Mouse (Mus musculus): ENCODE results near the gene Erbb4. TPM values are rescaled to one million over a fixed set of nuclear protein-coding genes. Genes with fewer than 3 reads are reported as not detected.

Gene Erbb4
- polyA plus RNA-seq, 1 experiment from 2014 or later: 6.7 TPM

- H3K27ac ChIP-seq (ENCODE audit: low read depth, low read length): no peak overlapping the region
- H3K36me3 ChIP-seq (ENCODE audit: control insufficient read depth, insufficient read depth, low read length): no peaks in the 10 kb centered on the region
- no peaks in the 10 kb centered on the region for H3K9me3 ChIP-seq (ENCODE audit: control insufficient read depth, low read length)
- ATAC-seq (ENCODE audit: low FRiP score, low TSS enrichment): no peak
- no peak overlapping the region for H3K4me2 ChIP-seq (replicated peaks; ENCODE audit: low read depth, low read length)
- WGBS: 76% methylated on average over 2 of the region's 2 CpGs
- H3K27me3 ChIP-seq (ENCODE audit: control insufficient read depth, insufficient read depth, low read length): no peaks in the 10 kb centered on the region
- H3K9ac ChIP-seq (ENCODE audit: low read depth, low read length): no peak overlapping the region
- H3K4me3 ChIP-seq (ENCODE audit: low read length): no peak overlapping the region
- no peaks in the 10 kb centered on the region for H3K4me1 ChIP-seq (ENCODE audit: control insufficient read depth, insufficient read depth, low read length)
Measured at GRCm38 (mm10) chr1:68134450-68134849, 973.4 kb downstream of the Erbb4 start.

DNA sequence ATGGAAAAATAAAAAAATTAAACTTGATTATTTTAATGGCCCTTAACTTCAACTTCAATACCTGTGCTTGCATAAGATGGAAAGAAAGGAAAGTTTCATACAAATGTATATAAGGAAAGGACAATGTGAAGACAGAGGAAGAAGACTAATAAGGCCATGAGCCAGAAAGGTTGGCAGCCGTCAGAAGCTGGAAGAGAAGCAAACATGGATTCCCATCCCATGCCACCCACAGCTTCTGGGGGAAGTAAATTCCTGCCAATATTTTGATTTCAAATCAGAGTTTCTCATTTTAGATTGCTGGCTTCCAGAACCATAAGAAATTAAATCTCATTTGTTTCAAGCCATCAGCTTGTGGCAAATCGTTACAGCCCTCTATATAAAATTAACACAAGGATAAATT is 984.3 kb downstream of the Erbb4 start:
- WGBS: 84% methylated on average over 2 of the region's 2 CpGs
- H3K9ac ChIP-seq (ENCODE audit: low read depth, low read length): no peak overlapping the region

DNA sequence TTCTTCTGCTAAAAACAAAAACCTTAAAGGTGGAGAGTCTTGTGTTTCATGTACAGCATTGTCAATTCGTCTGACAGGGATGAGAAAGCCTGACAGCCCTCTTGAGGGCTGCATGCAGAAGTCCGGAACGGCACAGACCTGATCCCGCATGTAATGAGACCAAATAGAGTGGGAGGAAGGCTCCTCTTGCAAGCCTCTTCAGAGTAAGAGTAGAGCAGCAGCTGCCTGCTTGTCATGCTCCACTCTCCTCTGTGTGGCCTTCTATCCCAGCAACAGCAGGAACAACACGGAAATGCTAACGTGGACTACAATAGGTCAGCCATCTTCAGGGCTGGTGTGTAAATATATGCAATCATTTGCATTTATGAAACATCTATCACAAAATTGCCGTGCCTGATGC is 987.5 kb downstream of the Erbb4 start:
- H3K4me2 ChIP-seq (replicated peaks; ENCODE audit: low read depth, low read length): no peak overlapping the region
- no peak overlapping the region for H3K4me3 ChIP-seq (ENCODE audit: low read length)
- no peaks in the 10 kb centered on the region for H3K4me1 ChIP-seq (ENCODE audit: control insufficient read depth, insufficient read depth, low read length)
- no peaks in the 10 kb centered on the region for H3K27me3 ChIP-seq (ENCODE audit: control insufficient read depth, insufficient read depth, low read length)
- H3K9me3 ChIP-seq (ENCODE audit: control insufficient read depth, low read length): no peaks in the 10 kb centered on the region
- 62% methylated on average over 7 of the region's 7 CpGs for WGBS
- H3K27ac ChIP-seq (ENCODE audit: low read depth, low read length): no peak overlapping the region
- peak; percentile 52; the same call in 1 of the 2 replicates for ATAC-seq (ENCODE audit: low FRiP score, low TSS enrichment)
- H3K36me3 ChIP-seq (ENCODE audit: control insufficient read depth, insufficient read depth, low read length): no peaks in the 10 kb centered on the region
- no peak overlapping the region for H3K9ac ChIP-seq (ENCODE audit: low read depth, low read length)

More for the DNA sequence above, 984.3 kb downstream of the Erbb4 start:
- no peaks in the 10 kb centered on the region for H3K36me3 ChIP-seq (ENCODE audit: control insufficient read depth, insufficient read depth, low read length)
- H3K27ac ChIP-seq (ENCODE audit: low read depth, low read length): no peak overlapping the region
- no peaks in the 10 kb centered on the region for H3K4me1 ChIP-seq (ENCODE audit: control insufficient read depth, insufficient read depth, low read length)
- H3K4me2 ChIP-seq (replicated peaks; ENCODE audit: low read depth, low read length): no peak overlapping the region
- no peak overlapping the region for H3K4me3 ChIP-seq (ENCODE audit: low read length)
- no peaks in the 10 kb centered on the region for H3K27me3 ChIP-seq (ENCODE audit: control insufficient read depth, insufficient read depth, low read length)
- no peaks in the 10 kb centered on the region for H3K9me3 ChIP-seq (ENCODE audit: control insufficient read depth, low read length)
- ATAC-seq (ENCODE audit: low FRiP score, low TSS enrichment): no peak

GRCm38 (mm10) chr1:68115721-68116120 is 992.1 kb downstream of the Erbb4 start:
- Histone ChIP-seq H3K36me3 (ENCODE audit: control insufficient read depth, insufficient read depth, low read length) (no peaks in the 10 kb centered on the region), H3K4me3 (ENCODE audit: low read length) (no peak overlapping the region), H3K9ac (ENCODE audit: low read depth, low read length) (no peak overlapping the region), H3K27me3 (ENCODE audit: control insufficient read depth, insufficient read depth, low read length) (no peaks in the 10 kb centered on the region), H3K9me3 (ENCODE audit: control insufficient read depth, low read length) (no peaks in the 10 kb centered on the region), H3K4me2 (replicated peaks; ENCODE audit: low read depth, low read length) (no peak overlapping the region), H3K4me1 (ENCODE audit: control insufficient read depth, insufficient read depth, low read length) (no peaks in the 10 kb centered on the region), H3K27ac (ENCODE audit: low read depth, low read length) (no peak overlapping the region)
- no peak for ATAC-seq (ENCODE audit: low FRiP score, low TSS enrichment)
- WGBS: 75% methylated on average over 5 of the region's 5 CpGs

DNA sequence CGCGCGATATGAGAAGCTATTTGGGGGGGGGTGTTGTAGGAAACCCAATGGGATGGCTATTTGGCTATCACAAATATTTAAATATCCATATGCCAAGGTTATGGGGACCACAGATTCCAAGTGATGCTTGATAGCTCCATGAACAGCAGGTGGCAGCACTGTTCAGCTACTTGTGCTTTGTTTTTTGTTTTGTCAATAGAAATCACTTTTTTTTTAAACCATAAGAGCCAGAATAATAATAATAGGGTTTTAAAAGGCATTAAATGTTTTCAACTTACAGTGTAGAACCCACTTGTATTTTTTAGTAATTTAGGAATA is 1001.4 kb downstream of the Erbb4 start:
- H3K4me2 ChIP-seq (replicated peaks; ENCODE audit: low read depth, low read length): no peak overlapping the region
- 83% methylated on average over 3 of the region's 3 CpGs for WGBS
- ATAC-seq (ENCODE audit: low FRiP score, low TSS enrichment): no peak

DNA sequence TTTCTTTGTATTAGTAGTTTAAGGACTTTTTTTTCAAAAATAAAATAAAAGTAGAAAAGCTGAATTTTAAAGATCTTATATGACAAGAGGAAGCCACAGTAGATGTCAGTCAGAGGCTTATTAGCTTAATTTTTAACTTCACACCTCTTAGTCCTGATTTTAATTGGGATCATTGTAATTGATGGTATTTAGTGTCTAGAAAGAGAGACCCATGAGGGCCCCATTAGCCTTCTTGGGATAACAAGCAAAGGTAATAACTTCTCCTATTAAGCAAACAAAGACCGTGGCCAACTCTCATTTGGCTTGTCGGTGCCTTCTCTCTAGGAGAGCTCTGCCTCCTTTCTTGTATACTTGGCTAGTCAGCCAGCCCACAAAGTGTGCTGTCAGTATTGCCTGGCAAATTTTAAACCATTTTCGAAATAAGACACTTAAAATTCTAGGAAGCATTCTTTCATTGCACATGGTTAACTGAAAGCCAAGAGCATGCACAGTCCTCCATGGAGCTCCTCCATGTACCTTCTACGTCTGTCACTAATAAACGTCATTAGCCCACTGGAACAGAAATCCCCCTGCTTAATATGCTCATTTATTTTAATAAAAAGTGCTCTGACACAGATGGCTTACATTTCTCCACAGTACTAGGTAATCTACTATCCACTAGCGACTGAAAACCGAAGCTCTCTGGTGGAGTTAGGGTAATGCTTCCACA is 1001.9 kb downstream of the Erbb4 start:
- H3K9ac ChIP-seq (ENCODE audit: low read depth, low read length): no peak overlapping the region
- no peak for ATAC-seq (ENCODE audit: low FRiP score, low TSS enrichment)
- H3K36me3 ChIP-seq (ENCODE audit: control insufficient read depth, insufficient read depth, low read length): no peaks in the 10 kb centered on the region
- 70% methylated on average over 7 of the region's 7 CpGs for WGBS
- no peak overlapping the region for H3K4me3 ChIP-seq (ENCODE audit: low read length)
- H3K27ac ChIP-seq (ENCODE audit: low read depth, low read length): no peak overlapping the region
- no peaks in the 10 kb centered on the region for H3K27me3 ChIP-seq (ENCODE audit: control insufficient read depth, insufficient read depth, low read length)
- H3K4me1 ChIP-seq (ENCODE audit: control insufficient read depth, insufficient read depth, low read length): no peaks in the 10 kb centered on the region
- no peaks in the 10 kb centered on the region for H3K9me3 ChIP-seq (ENCODE audit: control insufficient read depth, low read length)
- no peak overlapping the region for H3K4me2 ChIP-seq (replicated peaks; ENCODE audit: low read depth, low read length)

More for the DNA sequence above, 1001.4 kb downstream of the Erbb4 start:
- Histone ChIP-seq H3K9ac (ENCODE audit: low read depth, low read length) (no peak overlapping the region), H3K4me3 (ENCODE audit: low read length) (no peak overlapping the region), H3K36me3 (ENCODE audit: control insufficient read depth, insufficient read depth, low read length) (no peaks in the 10 kb centered on the region), H3K9me3 (ENCODE audit: control insufficient read depth, low read length) (no peaks in the 10 kb centered on the region), H3K27ac (ENCODE audit: low read depth, low read length) (no peak overlapping the region), H3K27me3 (ENCODE audit: control insufficient read depth, insufficient read depth, low read length) (no peaks in the 10 kb centered on the region), H3K4me1 (ENCODE audit: control insufficient read depth, insufficient read depth, low read length) (no peaks in the 10 kb centered on the region)

DNA sequence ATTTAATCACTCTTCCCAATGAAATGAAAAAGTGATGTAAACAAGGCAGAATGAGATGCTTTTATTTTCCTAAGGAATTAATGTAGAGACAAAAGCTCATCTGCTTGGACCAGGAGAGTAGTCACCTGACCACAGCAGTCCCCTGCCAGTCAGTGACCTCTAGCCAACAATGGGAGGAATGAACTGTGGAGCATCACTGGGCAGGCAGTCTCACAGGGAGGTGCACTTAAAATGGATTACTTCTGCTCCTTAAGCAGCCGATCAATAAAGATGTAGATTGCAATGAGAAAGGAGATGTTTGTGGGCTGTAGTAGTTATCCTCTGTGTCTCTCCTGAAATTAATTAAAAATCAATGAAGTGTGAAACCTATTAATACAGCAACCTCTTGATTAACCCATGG is 1018.2 kb downstream of the Erbb4 start:
- H3K9me3 ChIP-seq (ENCODE audit: control insufficient read depth, low read length): no peaks in the 10 kb centered on the region
- no peak overlapping the region for H3K4me2 ChIP-seq (replicated peaks; ENCODE audit: low read depth, low read length)
- H3K4me1 ChIP-seq (ENCODE audit: control insufficient read depth, insufficient read depth, low read length): no peaks in the 10 kb centered on the region
- no peak for ATAC-seq (ENCODE audit: low FRiP score, low TSS enrichment)
- no peaks in the 10 kb centered on the region for H3K27me3 ChIP-seq (ENCODE audit: control insufficient read depth, insufficient read depth, low read length)
- H3K36me3 ChIP-seq (ENCODE audit: control insufficient read depth, insufficient read depth, low read length): no peaks in the 10 kb centered on the region
- no peak overlapping the region for H3K27ac ChIP-seq (ENCODE audit: low read depth, low read length)
- no peak overlapping the region for H3K4me3 ChIP-seq (ENCODE audit: low read length)
- no peak overlapping the region for H3K9ac ChIP-seq (ENCODE audit: low read depth, low read length)
- 65% methylated on average over 1 of the region's 1 CpGs for WGBS

- Histone ChIP-seq H3K9ac (ENCODE audit: low read depth, low read length) (no peak overlapping the region), H3K4me3 (ENCODE audit: low read length) (no peak overlapping the region), H3K27ac (ENCODE audit: low read depth, low read length) (no peak overlapping the region), H3K4me2 (replicated peaks; ENCODE audit: low read depth, low read length) (no peak overlapping the region), H3K27me3 (ENCODE audit: control insufficient read depth, insufficient read depth, low read length) (no peaks in the 10 kb centered on the region), H3K36me3 (ENCODE audit: control insufficient read depth, insufficient read depth, low read length) (no peaks in the 10 kb centered on the region), H3K4me1 (ENCODE audit: control insufficient read depth, insufficient read depth, low read length) (no peaks in the 10 kb centered on the region), H3K9me3 (ENCODE audit: control insufficient read depth, low read length) (no peaks in the 10 kb centered on the region)
- WGBS: 78% methylated on average over 4 of the region's 4 CpGs
- ATAC-seq (ENCODE audit: low FRiP score, low TSS enrichment): no peak
Measured at GRCm38 (mm10) chr1:68056494-68056893, 1051.4 kb downstream of the Erbb4 start.

DNA sequence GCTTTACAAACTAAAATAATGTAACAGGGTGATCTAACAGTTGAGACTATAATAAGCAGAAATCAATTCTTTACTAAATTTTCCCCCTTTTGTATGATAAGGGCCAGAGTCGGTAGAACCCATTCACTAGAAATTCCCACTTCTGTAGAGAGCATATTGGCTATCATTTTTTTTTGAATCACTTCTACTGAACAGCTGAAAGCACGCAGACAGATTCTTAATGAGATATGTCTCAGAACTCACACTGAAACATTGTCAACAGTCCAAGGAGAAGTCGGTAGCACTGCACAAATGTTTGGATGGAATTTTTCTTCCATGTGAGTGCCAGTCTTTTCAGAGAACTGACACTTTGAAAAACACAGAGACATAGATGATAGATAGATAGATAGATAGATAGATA is 1053.1 kb downstream of the Erbb4 start:
- Histone ChIP-seq H3K4me1 (ENCODE audit: control insufficient read depth, insufficient read depth, low read length) (no peaks in the 10 kb centered on the region), H3K27ac (ENCODE audit: low read depth, low read length) (no peak overlapping the region), H3K4me2 (replicated peaks; ENCODE audit: low read depth, low read length) (no peak overlapping the region), H3K9me3 (ENCODE audit: control insufficient read depth, low read length) (no peaks in the 10 kb centered on the region), H3K9ac (ENCODE audit: low read depth, low read length) (no peak overlapping the region), H3K27me3 (ENCODE audit: control insufficient read depth, insufficient read depth, low read length) (no peaks in the 10 kb centered on the region), H3K36me3 (ENCODE audit: control insufficient read depth, insufficient read depth, low read length) (no peaks in the 10 kb centered on the region), H3K4me3 (ENCODE audit: low read length) (no peak overlapping the region)
- 82% methylated on average over 3 of the region's 3 CpGs for WGBS
- no peak for ATAC-seq (ENCODE audit: low FRiP score, low TSS enrichment)

Measured in kidney, embryonic 14.5 days (tissue).